Mouse (Mus musculus): ENCODE data around the gene Cdk4. TPM values are rescaled to one million over a fixed set of nuclear protein-coding genes. Genes with fewer than 3 reads are reported as not detected.
"Not testable (repeated sequence)": the region's sequence is repeated elsewhere in the genome, so short reads cannot be mapped to it uniquely, and the experiment has no call there.

Cdk4 gene
- polyA plus RNA-seq, 1 experiment from 2014 or later, result 3,066 TPM

DNA sequence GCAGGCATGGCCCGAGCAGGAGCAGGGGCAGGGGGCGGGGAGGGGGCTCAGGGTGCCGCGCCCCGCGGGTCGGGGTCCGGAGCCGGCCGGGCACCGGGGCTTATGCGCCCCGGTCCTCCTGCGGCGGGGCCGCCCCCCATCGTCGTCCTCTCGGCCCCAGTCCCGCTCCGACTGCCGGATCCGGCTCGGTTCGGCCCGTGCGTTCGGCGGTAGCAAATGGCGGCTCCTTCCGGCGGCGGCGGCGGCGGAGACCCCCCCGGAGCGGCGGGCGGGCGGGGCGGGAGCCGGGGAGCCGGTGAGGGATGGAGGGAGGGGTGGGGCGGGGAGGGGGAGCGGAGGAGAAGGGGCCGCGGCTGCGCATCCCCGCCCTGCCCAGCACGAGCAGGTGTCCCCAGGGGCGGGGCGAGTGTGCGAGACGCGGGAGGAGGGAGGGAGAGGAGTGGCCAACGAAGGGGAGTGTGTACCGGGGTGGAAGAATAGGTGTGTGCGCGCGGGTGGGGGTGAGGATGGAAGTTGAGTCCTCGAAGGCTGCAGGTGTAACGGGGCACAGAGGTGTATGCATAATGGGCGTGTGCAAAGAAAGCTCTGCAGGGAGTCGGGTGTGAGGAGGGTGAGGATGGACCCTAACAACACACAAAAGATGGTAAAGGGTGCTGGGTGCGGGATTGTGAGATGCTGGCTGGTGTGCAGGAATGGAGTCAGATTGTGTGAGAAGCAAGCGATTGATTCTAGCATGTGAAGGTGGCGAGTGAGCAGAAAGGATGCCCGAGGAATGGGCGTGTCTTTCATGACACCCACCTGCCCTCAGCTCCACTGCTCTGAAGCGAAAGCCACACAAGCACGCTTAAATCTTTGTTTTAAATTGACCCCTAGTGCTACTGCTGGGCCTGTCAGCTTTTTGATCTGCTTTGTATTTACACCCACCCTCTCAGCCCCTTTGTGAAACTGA, 3.1 kb upstream of the Cdk4 start, which contains the start of gene March9:
TSS of gene March9 (minus strand) at position 217 of the 949 bp plus-strand sequence.
- peaks cover 58% of the 10 kb centered on the region for H3K4me1 ChIP-seq
- peaks cover 36% of the 10 kb centered on the region for H3K36me3 ChIP-seq (replicated peaks)
- H3K27me3 ChIP-seq (ENCODE audit: poor library complexity, severe bottlenecking), result peaks cover 42% of the 10 kb centered on the region
- H3K4me3 ChIP-seq, result peak within 1 kb of the TSS; percentile 97
- WGBS, result under 1% methylated on average over 61 of the region's 72 CpGs
- peak within 1 kb of the TSS; percentile 96 for H3K27ac ChIP-seq
- DNase-seq (ENCODE audit: extremely low spot score, low spot score), result peak; percentile 72
- no peaks in the 10 kb centered on the region for H3K9me3 ChIP-seq

GRCm38 (mm10) chr10:127061085-127061484, 2.2 kb upstream of the Cdk4 start:
- Histone ChIP-seq H3K9me3 (no peaks in the 10 kb centered on the region), H3K4me1 (peaks cover 66% of the 10 kb centered on the region), H3K27ac (peak overlapping the region; percentile 65), H3K4me3 (peak overlapping the region; percentile 97), H3K36me3 (replicated peaks) (peaks cover 36% of the 10 kb centered on the region), H3K27me3 (ENCODE audit: poor library complexity, severe bottlenecking) (peaks cover 42% of the 10 kb centered on the region)
- 29% methylated on average over 5 of the region's 5 CpGs for WGBS
- no peak for DNase-seq (ENCODE audit: extremely low spot score, low spot score)

- Histone ChIP-seq H3K27ac (0 out of 2 replicates have a peak overlapping the region, but pooled peaks have one; percentile 65), H3K4me1 (peaks cover 68% of the 10 kb centered on the region)
- WGBS, result 77% methylated on average over 2 of the region's 2 CpGs
Measured at GRCm38 (mm10) chr10:127061513-127061912, 1.8 kb upstream of the Cdk4 start.

DNA sequence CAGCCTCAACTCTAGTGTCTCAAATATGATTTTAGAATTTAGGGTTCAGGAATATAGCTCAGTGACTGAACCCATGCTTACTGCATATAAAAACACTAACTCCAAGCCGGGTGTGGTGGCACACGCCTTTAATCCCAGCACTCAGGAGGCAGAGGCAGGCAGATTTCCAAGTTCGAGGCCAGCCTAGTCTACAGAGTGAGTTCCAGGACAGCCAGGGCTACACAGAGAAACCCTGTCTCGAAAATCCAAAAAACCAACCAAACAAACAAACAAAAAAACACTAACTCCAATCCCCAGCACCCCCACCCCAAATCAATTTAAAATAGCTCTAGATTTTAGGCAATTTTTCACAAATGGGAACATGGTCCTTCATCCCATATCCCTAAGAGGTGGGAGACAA, 1.2 kb upstream of the Cdk4 start:
- H3K4me3 ChIP-seq; DNase-seq (ENCODE audit: extremely low spot score, low spot score); H3K9me3 ChIP-seq; H3K27ac ChIP-seq: not testable (repeated sequence)
- Histone ChIP-seq H3K4me1 (peaks cover 72% of the 10 kb centered on the region), H3K36me3 (replicated peaks) (peaks cover 36% of the 10 kb centered on the region), H3K27me3 (ENCODE audit: poor library complexity, severe bottlenecking) (peaks cover 42% of the 10 kb centered on the region)
- 85% methylated on average over 4 of the region's 4 CpGs for WGBS

More at GRCm38 (mm10) chr10:127061513-127061912, 1.8 kb upstream of the Cdk4 start:
- H3K36me3 ChIP-seq (replicated peaks), result peaks cover 36% of the 10 kb centered on the region
- peaks cover 42% of the 10 kb centered on the region for H3K27me3 ChIP-seq (ENCODE audit: poor library complexity, severe bottlenecking)
- no peak for DNase-seq (ENCODE audit: extremely low spot score, low spot score)
- H3K4me3 ChIP-seq, result peak overlapping the region; percentile 97; the same call in 1 of the 2 replicates
- H3K9me3 ChIP-seq, result no peaks in the 10 kb centered on the region

- peak overlapping the region; percentile 86; the same call in 1 of the 2 replicates for H3K4me3 ChIP-seq
- 81% methylated on average over 5 of the region's 5 CpGs for WGBS
Measured at GRCm38 (mm10) chr10:127062503-127062902, 831 bp upstream of the Cdk4 start.

GRCm38 (mm10) chr10:127063913-127064870, 858 bp downstream of the Cdk4 start:
- peaks cover 29% of the 10 kb centered on the region for H3K27me3 ChIP-seq (ENCODE audit: poor library complexity, severe bottlenecking)
- DNase-seq (ENCODE audit: extremely low spot score, low spot score), result no peak
- no peaks in the 10 kb centered on the region for H3K9me3 ChIP-seq
- peak overlapping the region; percentile 86 for H3K4me3 ChIP-seq
- peak overlapping the region; percentile 99 for H3K27ac ChIP-seq
- 16% methylated on average over 37 of the region's 37 CpGs for WGBS
- peaks cover 48% of the 10 kb centered on the region for H3K36me3 ChIP-seq (replicated peaks)
- peaks cover 77% of the 10 kb centered on the region for H3K4me1 ChIP-seq

More at GRCm38 (mm10) chr10:127062503-127062902, 831 bp upstream of the Cdk4 start:
- no peaks in the 10 kb centered on the region for H3K9me3 ChIP-seq
- peak overlapping the region; percentile 99; the same call in 1 of the 2 replicates for H3K27ac ChIP-seq
- H3K36me3 ChIP-seq (replicated peaks), result peaks cover 36% of the 10 kb centered on the region
- H3K4me1 ChIP-seq, result peaks cover 75% of the 10 kb centered on the region
- peaks cover 42% of the 10 kb centered on the region for H3K27me3 ChIP-seq (ENCODE audit: poor library complexity, severe bottlenecking)
- DNase-seq (ENCODE audit: extremely low spot score, low spot score), result no peak

- no peak overlapping the region for H3K27ac ChIP-seq
- H3K4me3 ChIP-seq, result peak overlapping the region; percentile 25; the same call in 1 of the 2 replicates
- H3K9me3 ChIP-seq, result no peaks in the 10 kb centered on the region
- no peak for DNase-seq (ENCODE audit: extremely low spot score, low spot score)
- H3K36me3 ChIP-seq (replicated peaks), result peaks cover 48% of the 10 kb centered on the region
- peaks cover 11% of the 10 kb centered on the region for H3K27me3 ChIP-seq (ENCODE audit: poor library complexity, severe bottlenecking)
- peaks cover 70% of the 10 kb centered on the region for H3K4me1 ChIP-seq
- WGBS, result 91% methylated on average over 9 of the region's 9 CpGs
Measured at GRCm38 (mm10) chr10:127065981-127066380, 2.6 kb downstream of the Cdk4 start.

DNA sequence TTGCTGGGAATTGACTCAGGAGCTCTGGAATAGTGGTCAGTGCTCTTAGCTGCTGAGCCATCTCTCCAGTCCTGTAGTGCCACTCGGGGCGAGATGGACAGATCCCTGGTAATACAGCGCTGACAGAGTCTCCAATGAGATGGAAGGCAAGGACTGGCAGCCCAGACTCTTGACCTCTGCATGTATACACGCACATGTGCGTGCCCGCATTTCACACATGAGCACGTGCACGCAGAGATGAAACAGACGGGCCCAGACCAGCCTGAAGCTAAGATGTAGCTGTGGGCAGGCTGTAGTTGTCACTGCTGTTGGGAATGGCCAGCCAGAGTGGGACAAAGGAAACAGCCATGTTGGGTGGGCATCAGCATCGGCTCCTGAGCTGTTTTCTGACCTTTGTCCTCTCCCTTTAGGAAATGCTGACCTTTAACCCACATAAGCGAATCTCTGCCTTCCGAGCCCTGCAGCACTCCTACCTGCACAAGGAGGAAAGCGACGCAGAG, 3.2 kb downstream of the Cdk4 start:
- 90% methylated on average over 14 of the region's 14 CpGs for WGBS
- no peak for DNase-seq (ENCODE audit: extremely low spot score, low spot score)

GRCm38 (mm10) chr10:127068360-127069038, 5.2 kb downstream of the Cdk4 start:
- DNase-seq (ENCODE audit: extremely low spot score, low spot score), result no peak
- Histone ChIP-seq H3K4me1 (peaks cover 59% of the 10 kb centered on the region), H3K36me3 (replicated peaks) (peaks cover 48% of the 10 kb centered on the region), H3K4me3 (peak overlapping the region; percentile 66), H3K9me3 (no peaks in the 10 kb centered on the region), H3K27ac (peak overlapping the region; percentile 92), H3K27me3 (ENCODE audit: poor library complexity, severe bottlenecking) (no peaks in the 10 kb centered on the region)
- 87% methylated on average over 9 of the region's 9 CpGs for WGBS

More for the DNA sequence above, 3.2 kb downstream of the Cdk4 start:
- Histone ChIP-seq H3K4me1 (peaks cover 68% of the 10 kb centered on the region), H3K9me3 (no peaks in the 10 kb centered on the region), H3K27me3 (ENCODE audit: poor library complexity, severe bottlenecking) (peaks cover 5% of the 10 kb centered on the region), H3K4me3 (peak overlapping the region; percentile 26), H3K36me3 (replicated peaks) (peaks cover 48% of the 10 kb centered on the region), H3K27ac (no peak overlapping the region)

- H3K4me1 ChIP-seq, result peaks cover 55% of the 10 kb centered on the region
- peak overlapping the region; percentile 92 for H3K27ac ChIP-seq
- DNase-seq (ENCODE audit: extremely low spot score, low spot score), result no peak
- peaks cover 43% of the 10 kb centered on the region for H3K36me3 ChIP-seq (replicated peaks)
- WGBS, result 9% methylated on average over 30 of the region's 30 CpGs
- peak overlapping the region; percentile 66 for H3K4me3 ChIP-seq
- no peaks in the 10 kb centered on the region for H3K9me3 ChIP-seq
- H3K27me3 ChIP-seq (ENCODE audit: poor library complexity, severe bottlenecking), result no peaks in the 10 kb centered on the region
Measured at GRCm38 (mm10) chr10:127069281-127070189, 6.2 kb downstream of the Cdk4 start.

All from forebrain, embryonic 10.5 days (tissue).